Mouse (Mus musculus) CD4-positive, CD25-positive, alpha-beta regulatory T cell, adult 4 months (primary cell): ENCODE data around the gene Cdc73. TPM values are rescaled to one million over a fixed set of nuclear protein-coding genes. Genes with fewer than 3 reads are reported as not detected.
"Not testable (repeated sequence)": the region's sequence is repeated elsewhere in the genome, so short reads cannot be mapped to it uniquely, and the experiment has no call there.

Experiments
- ATAC-seq: one replicate; pipeline ENCODE4 v1.8.0; 2017
- polyA plus RNA-seq, 2 experiments: library from polyadenylated mRNA; unstranded; fragments of 100-300 nt; shearing (Covaris generic); gene quantifications; one replicate each; pipeline ENCODE4 v1.2.1; 2017

The Cdc73 gene
- polyA plus RNA-seq, 2 experiments from 2014 or later = 15.5 to 21.5 TPM

GRCm38 (mm10) chr1:143675734-143676361, 26.8 kb downstream of the Cdc73 start:
- peak; percentile 29 for ATAC-seq

DNA sequence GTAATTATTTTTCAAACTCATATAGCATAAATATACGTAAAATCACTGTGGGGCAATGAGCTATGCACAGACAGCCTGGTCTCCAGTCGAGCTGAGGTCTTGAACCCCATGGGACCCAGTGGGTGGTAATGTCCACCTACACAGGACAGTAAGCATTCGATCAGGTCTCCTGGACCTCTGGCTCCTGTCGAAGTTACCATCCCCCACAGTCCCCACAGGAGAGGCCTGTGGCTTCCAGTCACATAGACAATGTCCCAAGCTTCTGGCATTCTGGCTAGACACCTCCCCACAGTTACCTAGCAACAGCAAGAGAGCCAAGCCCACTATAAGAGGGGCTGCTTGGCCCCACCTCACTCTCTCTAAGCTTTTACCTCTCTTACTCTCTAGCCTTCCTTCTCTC, 37.9 kb downstream of the Cdc73 start:
- ATAC-seq = not testable (repeated sequence)

- ATAC-seq = no peak
Observed at GRCm38 (mm10) chr1:143663197-143663596, 39.5 kb downstream of the Cdc73 start.

- peak; percentile 76 for ATAC-seq
Observed at GRCm38 (mm10) chr1:143653646-143654045, 49.0 kb downstream of the Cdc73 start.

- ATAC-seq = no peak
Observed at GRCm38 (mm10) chr1:143650317-143650716, 52.4 kb downstream of the Cdc73 start.

- no peak for ATAC-seq
Observed at GRCm38 (mm10) chr1:143646219-143646618, 56.5 kb downstream of the Cdc73 start.

- no peak for ATAC-seq
Observed at GRCm38 (mm10) chr1:143645386-143645785, 57.3 kb downstream of the Cdc73 start.

DNA sequence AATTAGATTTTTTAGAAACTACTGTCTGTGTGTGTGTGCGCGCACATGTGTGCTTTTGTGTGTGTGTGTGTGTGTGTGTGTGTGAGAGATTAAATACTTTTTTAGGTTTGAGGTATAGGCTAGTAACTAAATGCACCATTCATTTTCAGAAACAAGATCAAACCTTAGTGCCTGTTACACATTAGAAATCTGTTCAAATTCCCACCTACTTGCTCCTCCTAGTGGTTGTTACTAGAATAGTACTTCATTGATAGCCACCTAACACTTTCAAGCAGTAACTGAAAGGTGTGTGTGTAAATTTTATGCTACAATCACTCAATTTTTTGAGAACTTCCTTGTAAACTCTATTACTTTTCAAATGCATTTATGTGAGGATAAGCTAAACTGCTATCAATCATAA, 58.5 kb downstream of the Cdc73 start:
- ATAC-seq = peak; percentile 89

- peak; percentile 42 for ATAC-seq
Observed at GRCm38 (mm10) chr1:143640650-143641407, 61.9 kb downstream of the Cdc73 start, which contains the start of gene B3galt2. Gene B3galt2, plus strand, starts transcription at chr1:143640664.

DNA sequence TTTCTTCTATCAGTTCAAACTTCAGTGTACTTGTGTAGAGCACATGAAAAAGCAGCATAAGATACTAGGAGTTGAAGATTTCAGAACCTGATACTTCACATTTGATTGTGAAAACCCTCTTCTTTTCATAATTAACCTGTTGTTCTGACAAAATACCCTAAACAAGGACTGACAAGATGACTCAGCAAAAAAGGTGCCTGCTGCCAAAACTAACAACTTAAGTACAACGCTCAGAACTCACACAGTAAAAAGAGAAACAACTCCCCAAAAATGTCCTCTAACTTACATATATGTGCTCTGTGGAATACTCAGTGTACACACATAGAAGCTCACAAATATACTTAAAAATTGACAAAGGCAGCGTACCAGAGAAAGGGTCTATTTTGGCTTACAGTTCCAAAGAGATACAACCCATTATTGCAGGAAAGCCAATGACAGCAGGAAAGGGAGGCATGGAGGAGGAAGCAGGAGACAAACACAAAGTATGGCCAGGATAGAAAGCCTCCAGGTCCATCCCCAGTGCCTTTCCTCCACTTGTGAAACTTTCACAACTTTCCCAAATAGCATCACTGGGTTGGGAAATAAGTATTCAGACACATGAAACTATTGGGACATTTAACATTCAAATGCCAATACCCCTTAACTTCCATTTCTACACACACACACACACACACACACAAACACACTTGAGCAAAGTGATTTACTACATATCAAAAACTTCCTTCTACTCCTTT, 69.7 kb downstream of the Cdc73 start:
- ATAC-seq = no peak

DNA sequence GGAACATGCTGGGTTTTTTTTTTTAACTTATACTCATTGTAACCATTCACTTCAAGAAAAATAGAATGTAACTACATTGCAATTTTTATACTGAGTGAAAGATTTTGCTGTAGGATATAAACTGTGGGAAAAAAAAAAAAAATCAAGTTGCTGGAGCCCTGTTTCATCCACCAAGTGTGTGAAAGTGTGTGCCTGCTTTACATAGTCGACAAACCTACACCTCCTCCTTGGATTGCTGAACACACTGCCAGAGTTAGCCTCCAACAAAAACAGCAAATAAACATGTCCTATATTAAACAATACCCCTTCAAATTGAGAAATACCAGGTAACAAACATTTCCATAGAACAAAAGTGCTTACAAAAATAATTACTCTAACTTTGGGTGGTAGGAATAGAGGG, 70.3 kb downstream of the Cdc73 start:
- ATAC-seq = no peak

- no peak for ATAC-seq
Observed at GRCm38 (mm10) chr1:143631337-143631736, 71.4 kb downstream of the Cdc73 start.

- ATAC-seq = no peak
Observed at GRCm38 (mm10) chr1:143622634-143623033, 80.1 kb downstream of the Cdc73 start.

- no peak for ATAC-seq
Observed at GRCm38 (mm10) chr1:143621930-143622329, 80.8 kb downstream of the Cdc73 start.

- ATAC-seq = no peak
Observed at GRCm38 (mm10) chr1:143619760-143620159, 82.9 kb downstream of the Cdc73 start.

- ATAC-seq = no peak
Observed at GRCm38 (mm10) chr1:143612901-143613300, 89.8 kb downstream of the Cdc73 start.

- no peak for ATAC-seq
Observed at GRCm38 (mm10) chr1:143608911-143609310, 93.8 kb downstream of the Cdc73 start.

GRCm38 (mm10) chr1:143596864-143597263, 105.8 kb downstream of the Cdc73 start:
- ATAC-seq = no peak

DNA sequence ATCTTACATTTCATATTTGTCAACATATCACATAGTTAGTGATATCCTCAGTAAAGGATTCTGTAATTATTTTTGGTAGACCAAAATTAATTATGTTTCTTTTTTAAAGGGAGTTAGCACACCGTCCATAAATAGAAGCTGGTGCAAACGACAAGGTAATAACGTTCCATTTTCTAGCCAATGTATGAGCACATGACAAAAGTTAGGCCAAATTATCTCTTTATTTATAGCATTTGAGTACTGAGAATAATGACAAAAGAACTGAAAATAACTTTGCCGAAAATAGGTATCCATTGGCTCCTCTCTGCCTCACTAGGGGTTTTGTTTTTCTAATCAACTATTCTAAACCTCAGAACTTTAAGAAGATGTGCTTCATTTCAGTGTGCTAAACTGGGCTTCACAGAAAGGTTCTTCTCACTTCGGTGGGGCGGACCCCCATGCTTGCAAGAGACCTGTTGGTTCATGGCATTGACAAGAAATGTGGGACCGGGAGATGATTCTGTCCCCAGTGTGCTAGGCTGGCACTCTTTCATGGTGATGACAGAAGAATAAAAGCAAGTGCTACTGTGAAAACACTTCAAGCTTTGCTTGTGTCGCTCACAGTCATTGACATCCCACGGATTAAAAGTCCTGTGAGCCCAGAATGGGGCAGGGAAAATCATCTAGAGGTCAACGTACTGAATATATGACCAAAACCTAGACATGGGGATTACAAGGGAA, 125.7 kb downstream of the Cdc73 start:
- ATAC-seq = no peak

- ATAC-seq = no peak
Observed at GRCm38 (mm10) chr1:143558235-143558634, 144.5 kb downstream of the Cdc73 start.

GRCm38 (mm10) chr1:143555533-143555932, 147.2 kb downstream of the Cdc73 start:
- no peak for ATAC-seq

DNA sequence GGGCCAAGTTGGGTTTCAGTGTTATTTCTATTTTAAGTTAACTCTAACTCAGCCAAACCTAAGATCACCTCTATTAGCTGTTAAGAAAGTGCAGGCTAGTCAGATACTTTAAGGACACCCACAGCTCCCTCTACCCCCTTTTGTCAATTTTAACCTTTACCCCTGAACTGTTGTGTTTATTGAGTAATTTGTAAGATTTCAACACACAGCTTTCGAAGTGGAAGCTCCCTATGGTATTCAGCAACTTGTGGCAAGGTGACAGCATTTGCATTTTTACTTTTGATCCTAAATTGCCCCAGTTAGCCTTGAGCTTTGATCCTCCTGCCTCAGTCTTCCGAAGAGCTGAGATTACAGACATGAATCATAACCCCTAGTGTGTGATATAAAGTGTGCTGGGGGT, 148.1 kb downstream of the Cdc73 start:
- ATAC-seq = no peak
